8 mouse cellular contexts compared by ENCODE assay signal in the genomic region with DNA sequence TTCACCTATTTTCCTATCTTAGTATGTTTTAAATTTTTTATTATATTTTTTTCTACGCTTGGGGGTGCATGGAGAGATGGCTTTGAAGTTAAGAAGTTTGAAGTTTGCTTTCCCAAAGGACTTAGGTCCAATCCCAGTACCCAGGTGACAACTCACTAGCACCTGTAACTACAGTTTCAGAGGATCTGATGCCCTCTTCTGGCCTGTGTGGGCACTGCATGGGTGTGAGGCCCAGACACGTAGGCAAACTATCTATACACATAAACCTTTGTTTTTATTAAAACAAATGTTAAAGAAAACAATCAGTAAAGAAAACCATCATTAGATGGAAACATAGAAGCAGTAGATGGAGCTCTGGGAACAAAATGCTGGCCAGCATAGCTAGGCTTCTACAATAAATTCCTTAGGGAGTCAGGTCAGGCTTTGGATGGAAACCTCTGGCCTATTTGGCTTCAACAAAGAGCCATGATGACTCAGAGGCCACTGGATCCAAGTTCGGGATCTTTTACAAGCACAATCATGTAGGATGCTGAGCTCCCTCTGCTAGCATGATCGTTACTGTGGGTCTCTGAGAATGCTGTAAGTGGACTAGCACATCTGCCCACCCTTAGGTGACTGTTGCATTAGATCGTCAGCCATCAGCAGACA. TPM values are rescaled to one million over a fixed set of nuclear protein-coding genes. Genes with fewer than 3 reads are reported as not detected.
DNase-seq lines count a peak whose midpoint lies in the region; ATAC-seq and TF ChIP-seq lines count a peak whose summit lies in the region.

No protein-coding gene starts in this region.

- H3K4me3 ChIP-seq in heart, embryonic 10.5 days: no peak overlapping the region
- no peak overlapping the region for H3K4me3 ChIP-seq in liver, embryonic 14.5 days (ENCODE audit: insufficient read depth in 1 of 2, low read depth in 2 of 2, low read length in 2 of 2)
- H3K4me3 ChIP-seq in midbrain, embryonic 10.5 days: no peak overlapping the region

- TF ChIP-seq EP300 in liver, embryonic 14.5 days (IDR thresholded peaks at IDR 0.05; ENCODE audit: low read depth): no peak

- WGBS in heart, embryonic 10.5 days: 76% methylated on average over 5 of the region's 5 CpGs
- 65% methylated on average over 5 of the region's 5 CpGs for WGBS in liver, embryonic 14.5 days (ENCODE audit: insufficient replicate concordance)
- WGBS in midbrain, embryonic 10.5 days: 82% methylated on average over 5 of the region's 5 CpGs

- H3K9me3 ChIP-seq in heart, embryonic 10.5 days: no peaks in the 10 kb centered on the region
- H3K9me3 ChIP-seq in liver, embryonic 14.5 days (ENCODE audit: control insufficient read depth, low read length): no peaks in the 10 kb centered on the region
- no peaks in the 10 kb centered on the region for H3K9me3 ChIP-seq in midbrain, embryonic 10.5 days (replicated peaks)

- H3K4me1 ChIP-seq in heart, embryonic 10.5 days: peaks cover 6% of the 10 kb centered on the region; the same call in 1 of the 2 replicates
- no peaks in the 10 kb centered on the region; a peak in 1 of 4 replicates for H3K4me1 ChIP-seq in liver, embryonic 14.5 days (replicated peaks; ENCODE audit: control insufficient read depth in 2 of 2, insufficient read depth in 2 of 2, low read length in 1 of 2)
- H3K4me1 ChIP-seq in midbrain, embryonic 10.5 days: no peaks in the 10 kb centered on the region

- peak; percentile 65 for TF ChIP-seq CTCF in liver, embryonic 14.5 days (IDR thresholded peaks at IDR 0.05; ENCODE audit: low read depth)

- H3K27ac ChIP-seq in heart, embryonic 10.5 days: no peak overlapping the region
- no peak overlapping the region for H3K27ac ChIP-seq in liver, embryonic 14.5 days
- no peak overlapping the region for H3K27ac ChIP-seq in midbrain, embryonic 10.5 days (replicated peaks)

- peak; percentile 46; the same call in 1 of the 2 replicates for ATAC-seq in erythroid progenitor cell, adult 5-6 weeks (replicated peaks; ENCODE audit: low FRiP score, poor library complexity, severe bottlenecking)
- ATAC-seq in liver, embryonic 14.5 days (ENCODE audit: insufficient read depth): no peak

- H3K36me3 ChIP-seq in heart, embryonic 10.5 days: no peaks in the 10 kb centered on the region
- H3K36me3 ChIP-seq in liver, embryonic 14.5 days (replicated peaks; ENCODE audit: control insufficient read depth, insufficient read depth, low read depth): no peaks in the 10 kb centered on the region
- no peaks in the 10 kb centered on the region for H3K36me3 ChIP-seq in midbrain, embryonic 10.5 days

- peak; percentile 61 to 82 for DNase-seq in heart, adult 18-20 months
- DNase-seq in heart, embryonic 10.5 days (ENCODE audit: low spot score): no peak
- DNase-seq in urinary bladder, adult 18-20 months (ENCODE audit: low spot score in 2 of 2): peak; percentile 8 to 17
- no peak for DNase-seq in urinary bladder, postnatal 10 days (ENCODE audit: low spot score)
- no peak for DNase-seq in liver, embryonic 14.5 days (ENCODE audit: low read depth in 3 of 3, low spot score in 3 of 3)
- DNase-seq in MN1 (ENCODE audit: low spot score): no peak
- DNase-seq in midbrain, embryonic 10.5 days (ENCODE audit: low spot score): no peak

- H3K4me2 ChIP-seq in liver, embryonic 14.5 days (ENCODE audit: low read depth): no peak overlapping the region

- peaks cover 1% of the 10 kb centered on the region; the same call in 1 of the 2 replicates for H3K27me3 ChIP-seq in heart, embryonic 10.5 days (ENCODE audit: insufficient read depth, poor library complexity, severe bottlenecking)
- H3K27me3 ChIP-seq in liver, embryonic 14.5 days (ENCODE audit: control insufficient read depth, insufficient read depth, low read length): no peaks in the 10 kb centered on the region
- H3K27me3 ChIP-seq in midbrain, embryonic 10.5 days (ENCODE audit: low read depth, poor library complexity, severe bottlenecking): no peaks in the 10 kb centered on the region

- no peak overlapping the region for H3K9ac ChIP-seq in liver, embryonic 14.5 days (replicated peaks)

RNA-seq across cellular contexts. Expression of gene Slc22a3, which starts 52.2 kb away (rescaled TPM):
- 10 to 100 TPM; 12.0 to 13.9 TPM for total RNA-seq in heart, adult 18-20 months (2021)
- 0.32 and 0.74 TPM in 2 replicates for polyA plus RNA-seq in heart, embryonic 10.5 days (2016; fragmentation: Nextera tagmentation; extraction: Ambion mirVana)
- total RNA-seq in erythroid progenitor cell, adult 5-6 weeks (2015; ENCODE audit: low replicate concordance): 1.3 TPM in 1 of 2 replicates, not detected in the other
- 0.64 TPM in 1 of 2 replicates, not detected in the other for total RNA-seq in erythroid progenitor cell, adult 5-6 weeks (2017; ENCODE audit: low replicate concordance)
- 0.53 and 0.97 TPM in 2 replicates for polyA plus RNA-seq in liver, embryonic 14.5 days (2012; rRNA removed)
- 0.56 and 0.78 TPM in 2 replicates for polyA plus RNA-seq in liver, embryonic 14.5 days (2014; fragmentation: Nextera tagmentation; extraction: Ambion mirVana)
- 0.06 TPM in 1 of 2 replicates, not detected in the other for polyA plus RNA-seq in midbrain, embryonic 10.5 days (2016; fragmentation: Nextera tagmentation; extraction: Ambion mirVana)

Comparison
In these comparisons a context has a peak if more than half of its experiments do, and no peak if none do; other contexts are left out.
1. DNase-seq: peak in heart, adult 18-20 months (2 of 2) and urinary bladder, adult 18-20 months (2 of 2); none in heart, embryonic 10.5 days (single experiment), urinary bladder, postnatal 10 days (single experiment), liver, embryonic 14.5 days (0 of 3), MN1 (single experiment) and midbrain, embryonic 10.5 days (single experiment).